Mouse (Mus musculus): ENCODE measurements around the gene Casp9.

- 0 out of 2 replicates have a peak, but pooled peaks have one; percentile 47 for TF ChIP-seq POLR2A (IDR thresholded peaks at IDR 0.05; ENCODE audit: insufficient read depth, low read depth, low read length)
- no peak for TF ChIP-seq CTCF (IDR thresholded peaks at IDR 0.05; ENCODE audit: insufficient read depth, low read depth, low read length)
Observed at GRCm38 (mm10) chr4:141790524-141790990, 2.9 kb upstream of the Casp9 start, which contains the start of gene Dnajc16.
